8 mouse cellular contexts compared by ENCODE assay signal in genomic region chr12:33109531-33109930, GRCm38 (mm10). TPM values are rescaled to one million over a fixed set of nuclear protein-coding genes. Genes with fewer than 3 reads are reported as not detected.
DNase-seq lines count a peak whose midpoint lies in the region; ATAC-seq and TF ChIP-seq lines count a peak whose summit lies in the region.

No protein-coding gene starts in this region.

- no peaks in the 10 kb centered on the region for H3K9me3 ChIP-seq in heart, postnatal 0 days (replicated peaks; ENCODE audit: control insufficient read depth, low read length)

- TF ChIP-seq POLR2A in thymus, adult 2 months (IDR thresholded peaks at IDR 0.05; ENCODE audit: control insufficient read depth, extremely low read depth, insufficient read depth, low read length, poor library complexity): no peak

- TF ChIP-seq EP300 in heart, postnatal 0 days (IDR thresholded peaks at IDR 0.05; ENCODE audit: low read depth): no peak

- no peak overlapping the region for H3K9ac ChIP-seq in heart, postnatal 0 days (replicated peaks; ENCODE audit: low read depth, low read length)

- no peak overlapping the region for H3K27ac ChIP-seq in heart, postnatal 0 days (ENCODE audit: low read depth)
- H3K27ac ChIP-seq in thymus, adult 2 months (ENCODE audit: control insufficient read depth, insufficient read depth, low read length): no peak overlapping the region

- H3K36me3 ChIP-seq in heart, postnatal 0 days (replicated peaks; ENCODE audit: control insufficient read depth, insufficient read depth, low read length): no peaks in the 10 kb centered on the region
- H3K36me3 ChIP-seq in thymus, adult 2 months (ENCODE audit: control insufficient read depth, insufficient read depth, low read length): no peaks in the 10 kb centered on the region

- no peak overlapping the region for H3K4me2 ChIP-seq in heart, postnatal 0 days (ENCODE audit: low read depth, low read length)

- H3K4me3 ChIP-seq in heart, postnatal 0 days (ENCODE audit: low read depth, low read length): no peak overlapping the region
- no peak overlapping the region for H3K4me3 ChIP-seq in thymus, adult 2 months (ENCODE audit: control insufficient read depth, insufficient read depth, low read length)

- no peaks in the 10 kb centered on the region for H3K27me3 ChIP-seq in heart, postnatal 0 days (ENCODE audit: control insufficient read depth, insufficient read depth, low read length)
- H3K27me3 ChIP-seq in thymus, adult 2 months (ENCODE audit: control insufficient read depth, insufficient read depth, low read length): no peaks in the 10 kb centered on the region

- intact Hi-C loops in gastrocnemius, postnatal 36 days (cut with DNase I): loop anchor here (1.0 to 5.0 kb wide), 3 partner anchors 42 to 197 kb away; no protein-coding TSS in a partner anchor

- TF ChIP-seq CTCF in heart, postnatal 0 days (IDR thresholded peaks at IDR 0.05; ENCODE audit: low read depth): peak; percentile 71
- TF ChIP-seq CTCF in thymus, adult 2 months (IDR thresholded peaks at IDR 0.05; ENCODE audit: borderline replicate concordance, control insufficient read depth, extremely low read depth, insufficient read depth, low read length, poor library complexity): no peak

- DNase-seq in gastrocnemius, adult 18-20 months (ENCODE audit: low spot score): peak; percentile 39
- DNase-seq in gastrocnemius, postnatal 36 days: no peak
- peak; percentile 62 for DNase-seq in CD4-positive helper T cell, adult 2 months (ENCODE audit: low read depth, low spot score)
- peak; percentile 86 for DNase-seq in brain, adult 2 months (ENCODE audit: low read depth, low spot score)
- peak; percentile 67 for DNase-seq in heart, postnatal 0 days (ENCODE audit: low spot score)
- peak; percentile 34 to 52 for DNase-seq in layer of hippocampus, postnatal 36 days
- peak; percentile 76 for DNase-seq in naive thymus-derived CD4-positive, alpha-beta T cell, adult 2 months (ENCODE audit: low read depth)
- DNase-seq in thymus, adult 2 months: no peak

- ATAC-seq in heart, postnatal 0 days (ENCODE audit: insufficient read depth, low read depth): peak; percentile 80

- peaks cover 10% of the 10 kb centered on the region; the same call in 1 of the 2 replicates for H3K4me1 ChIP-seq in heart, postnatal 0 days (ENCODE audit: control insufficient read depth, insufficient read depth)
- H3K4me1 ChIP-seq in thymus, adult 2 months (replicated peaks; ENCODE audit: control insufficient read depth, insufficient read depth, low read length): peaks cover 8% of the 10 kb centered on the region

RNA-seq across cellular contexts. Expression of gene Cdhr3, which starts 16.9 kb away (rescaled TPM):
- 1 to 10 TPM in 1 of 2 experiments, under 1 TPM in 1; 0.36 to 1.2 TPM for total RNA-seq in gastrocnemius, adult 18-20 months (2021)
- under 1 TPM; 0.52 to 0.84 TPM for total RNA-seq in gastrocnemius, postnatal 36 days (2021)
- total RNA-seq in heart, postnatal 0 days (2014; rRNA removed; ENCODE audit: low replicate concordance): 1.5 TPM in 1 of 2 replicates, not detected in the other
- 0.73 and 1.2 TPM in 2 replicates for polyA plus RNA-seq in heart, postnatal 0 days (2015; fragmentation: Nextera tagmentation; extraction: Ambion mirVana)
- total RNA-seq in layer of hippocampus, postnatal 36 days (2021): 1 to 10 TPM in 1 of 2 experiments, under 1 TPM in 1; 0.94 to 1.4 TPM
- 0.38 and 0.40 TPM in 2 replicates for polyA plus RNA-seq in thymus, adult 2 months (2012; rRNA removed)

RNA-seq across cellular contexts. Expression of gene Atxn7l1, which starts 38.0 kb away (rescaled TPM):
- 10 to 100 TPM; 15.2 to 16.9 TPM for total RNA-seq in gastrocnemius, adult 18-20 months (2021)
- total RNA-seq in gastrocnemius, postnatal 36 days (2021): 10 to 100 TPM; 15.4 to 16.0 TPM
- total RNA-seq in heart, postnatal 0 days (2014; rRNA removed; ENCODE audit: low replicate concordance): 6.7 and 11.1 TPM in 2 replicates
- 4.5 and 5.3 TPM in 2 replicates for polyA plus RNA-seq in heart, postnatal 0 days (2015; fragmentation: Nextera tagmentation; extraction: Ambion mirVana)
- 10 to 100 TPM; 56.3 to 64.5 TPM for total RNA-seq in layer of hippocampus, postnatal 36 days (2021)
- 129 and 141 TPM in 2 replicates for polyA plus RNA-seq in thymus, adult 2 months (2012; rRNA removed)

Comparison
In these comparisons a context has a peak if more than half of its experiments do, and no peak if none do; other contexts are left out.
1. DNase-seq: peak in gastrocnemius, adult 18-20 months (single experiment), CD4-positive helper T cell, adult 2 months (single experiment), brain, adult 2 months (single experiment), heart, postnatal 0 days (single experiment), layer of hippocampus, postnatal 36 days (2 of 2) and naive thymus-derived CD4-positive, alpha-beta T cell, adult 2 months (single experiment); none in gastrocnemius, postnatal 36 days (0 of 2) and thymus, adult 2 months (single experiment).